Mouse (Mus musculus): Measurements from ENCODE around the gene H2afb3.
"Not testable (repeated sequence)": the region's sequence is repeated elsewhere in the genome, so short reads cannot be mapped to it uniquely, and the experiment has no call there.

Gene H2afb3

DNA sequence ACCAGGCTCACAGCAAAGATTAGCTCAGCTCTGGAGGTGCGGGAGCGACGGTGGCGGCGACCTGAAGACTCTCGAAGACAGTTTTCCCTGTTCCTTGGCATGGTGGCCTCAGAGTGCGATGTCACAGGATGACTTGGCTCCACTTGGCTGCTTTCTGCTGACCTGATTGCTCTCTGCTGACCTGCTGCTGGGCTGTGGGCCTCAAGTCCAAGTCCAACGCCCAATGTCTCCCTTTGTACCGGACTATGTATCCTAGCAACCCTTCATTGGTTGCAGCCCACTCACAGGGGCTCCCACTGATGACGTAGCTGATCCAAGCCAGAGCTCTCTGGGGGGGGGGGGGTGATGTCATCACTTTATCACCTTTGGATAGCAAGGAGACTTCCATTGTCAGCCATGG is at the start of gene H2afb3:
TSS of gene H2afb3 (minus strand) at position 101 of the 400 bp plus-strand sequence.
- not testable (repeated sequence) for DNase-seq

- no peak for DNase-seq
Observed at GRCm38 (mm10) chrX:120301469-120302175, 11.3 kb downstream of the H2afb3 start.

GRCm38 (mm10) chrX:120292832-120293750 is 19.8 kb downstream of the H2afb3 start:
- peak in 1 of 2 experiments; percentile 2 for DNase-seq

DNA sequence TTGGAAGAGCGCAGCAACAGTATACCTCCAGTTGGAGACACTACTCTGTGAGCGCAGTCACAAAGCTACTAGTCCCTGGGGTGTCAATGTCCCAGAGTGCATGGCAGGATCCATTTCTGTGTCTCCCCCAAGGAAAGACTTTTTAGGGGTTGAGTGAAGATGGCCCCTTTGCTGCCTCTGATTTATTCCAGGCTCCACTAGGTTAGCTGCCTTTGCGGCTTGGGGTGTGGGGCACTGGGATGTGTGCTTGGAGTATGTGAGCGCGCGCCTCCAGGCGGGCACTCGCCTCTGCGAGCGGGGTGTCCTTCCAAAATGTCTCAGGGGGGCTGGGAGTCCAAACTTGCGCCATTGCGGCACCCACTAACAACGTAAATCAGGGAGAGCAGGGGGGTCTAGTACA is 21.2 kb downstream of the H2afb3 start:
- no peak for DNase-seq

DNA sequence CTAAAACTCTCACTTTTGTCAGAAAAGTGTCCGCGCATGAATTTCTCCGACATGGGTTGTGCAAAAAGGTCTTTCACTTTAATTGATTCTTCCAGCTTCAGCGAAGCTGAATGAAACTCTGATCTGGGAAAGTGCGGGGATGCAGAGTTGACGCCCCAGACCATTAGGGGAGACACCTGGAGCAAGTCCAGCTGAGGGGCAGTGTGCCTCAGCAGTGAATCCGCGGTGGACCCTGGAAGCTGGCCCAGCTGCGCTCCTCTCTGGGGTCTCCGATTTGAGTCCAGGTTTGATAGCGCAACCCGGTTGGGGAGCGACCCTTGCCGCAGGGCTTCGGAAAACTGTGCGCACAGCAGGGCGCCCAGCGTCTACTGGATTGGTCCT is 22.0 kb downstream of the H2afb3 start:
- no peak for DNase-seq

DNA sequence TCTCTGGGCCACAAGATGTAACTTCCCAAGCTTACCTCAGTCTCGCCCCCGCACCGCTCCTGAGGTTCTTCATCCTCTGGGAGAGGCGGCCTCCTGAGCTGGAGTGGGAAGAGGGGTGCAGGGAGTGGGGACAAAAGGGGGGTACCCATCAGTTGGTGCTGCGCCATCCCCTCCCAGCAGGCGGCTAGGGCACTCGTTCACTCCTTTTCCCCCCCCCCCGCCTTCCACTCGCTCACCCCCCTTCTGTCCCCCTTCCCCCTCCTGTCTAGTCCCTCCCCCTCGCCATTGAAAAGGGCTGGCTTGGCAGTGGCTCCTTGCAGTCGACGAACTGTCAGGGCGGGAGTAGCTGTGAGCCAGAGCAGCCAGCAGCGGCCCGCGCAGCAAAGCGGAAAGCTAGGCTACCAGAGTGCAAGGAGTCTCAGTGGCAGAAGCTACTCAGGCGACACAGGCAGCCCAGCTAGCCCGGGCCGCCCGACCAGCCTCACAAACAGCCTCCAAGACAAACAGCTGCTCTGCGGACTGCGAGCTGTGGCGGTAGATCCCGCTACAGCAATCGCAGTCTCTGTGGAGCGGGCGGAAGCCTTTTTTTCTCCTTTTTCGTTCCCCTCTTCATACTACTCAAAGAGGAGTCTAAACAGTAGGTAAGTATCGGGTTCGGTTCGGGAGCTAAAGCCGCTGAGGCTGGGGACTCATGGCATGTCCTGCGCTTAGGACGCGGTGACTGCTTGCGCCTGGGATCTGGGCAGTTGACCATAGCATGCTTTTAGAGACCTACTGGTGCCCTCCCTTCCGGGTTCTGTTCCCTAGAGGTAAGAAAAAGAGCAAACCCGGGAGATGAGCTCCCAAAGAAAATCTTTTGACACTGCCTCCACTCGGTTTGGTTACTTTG is 22.6 kb downstream of the H2afb3 start, which contains the start of gene Pcdh11x:
TSS of gene Pcdh11x (plus strand) at position 249 of the 889 bp plus-strand sequence.
- DNase-seq = peak in 1 of 2 experiments; percentile 2

GRCm38 (mm10) chrX:120287502-120287901 is 25.4 kb downstream of the H2afb3 start:
- peak in 1 of 2 experiments; percentile 1 for DNase-seq

- no peak for DNase-seq
Observed at GRCm38 (mm10) chrX:120285522-120285921, 27.4 kb downstream of the H2afb3 start.
